Mouse (Mus musculus): ENCODE measurements around the gene Gbp2.

Gene Gbp2

DNA sequence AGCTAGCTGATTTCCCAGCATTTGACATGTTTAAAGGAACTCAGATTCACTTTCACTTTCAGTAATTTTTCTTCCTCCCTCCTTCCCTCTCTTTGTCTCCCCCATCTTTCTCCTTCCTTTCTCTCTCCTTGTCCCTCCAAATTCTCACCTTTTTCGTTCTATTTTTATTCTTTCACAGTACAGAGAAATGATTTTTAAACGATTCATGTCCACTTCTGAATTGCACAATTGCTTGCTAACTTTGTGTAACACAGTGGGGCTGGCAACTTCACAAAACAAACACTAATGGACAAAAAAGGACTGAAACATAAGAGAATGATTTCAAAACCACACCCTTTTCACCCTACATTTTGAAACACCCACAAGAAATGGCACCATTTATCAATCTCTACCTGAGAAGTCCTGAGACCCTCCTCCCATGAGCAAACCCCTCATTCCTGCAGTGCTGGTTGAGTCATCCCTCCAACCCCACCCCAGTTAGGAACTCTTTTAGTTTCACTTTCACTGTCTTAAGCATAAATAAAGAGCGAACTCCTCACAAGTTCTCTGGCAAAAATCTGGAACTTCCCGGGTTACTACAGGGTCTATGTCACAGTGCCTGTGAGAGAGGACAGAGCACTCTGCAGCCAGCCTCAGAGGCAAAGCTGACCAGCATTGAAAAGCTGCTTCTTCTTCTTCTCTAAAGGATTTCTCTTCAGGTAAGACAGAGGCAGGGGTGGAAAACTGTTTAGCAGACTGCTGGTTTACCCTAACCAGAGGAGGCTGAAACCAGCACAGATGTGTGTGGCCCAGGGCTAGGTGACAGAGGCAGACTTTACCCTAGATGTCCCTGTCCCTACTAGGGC, at the start of gene Gbp2:
Gbp2 (plus strand) TSS at position 492 of the 845 bp plus-strand sequence.
- DNase-seq = peak; percentile 31

DNA sequence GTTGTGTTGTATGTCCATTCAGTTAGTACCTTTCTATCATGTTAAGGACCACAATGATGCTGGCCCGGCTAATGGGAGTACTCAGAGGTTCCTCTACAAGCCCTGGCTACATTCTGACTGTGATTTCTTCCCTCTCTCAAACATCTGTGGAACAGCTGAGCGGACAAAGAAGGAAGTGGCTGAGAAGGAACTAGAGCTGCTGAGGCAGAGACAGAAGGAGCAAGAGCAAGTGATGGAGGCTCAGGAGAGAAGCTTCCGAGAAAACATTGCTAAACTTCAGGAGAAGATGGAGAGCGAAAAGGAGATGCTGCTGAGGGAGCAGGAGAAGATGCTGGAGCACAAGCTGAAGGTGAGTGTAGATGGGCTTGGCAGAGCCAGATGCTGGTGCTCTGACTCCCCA, 49.7 kb upstream of the Gbp2 start:
- no peak for DNase-seq

DNA sequence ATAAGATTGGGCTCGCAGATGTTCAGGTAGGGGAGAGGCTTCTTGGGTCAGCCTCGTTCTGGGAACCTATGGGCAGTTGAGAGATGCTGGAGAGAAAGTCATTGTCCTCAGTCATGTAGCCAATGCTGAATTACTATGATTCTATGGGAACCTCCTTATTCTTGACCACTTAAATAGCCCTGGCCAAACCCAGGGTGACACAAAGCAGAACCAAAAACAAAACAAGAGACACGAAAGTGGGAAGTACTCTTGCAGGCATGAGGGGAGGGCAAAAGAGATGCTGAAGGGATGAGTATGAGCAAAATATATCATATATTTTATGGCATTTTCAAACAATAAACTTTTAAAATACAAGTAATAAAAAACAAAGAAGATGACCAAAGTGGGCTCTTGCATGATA, 43.3 kb upstream of the Gbp2 start:
- no peak for DNase-seq

DNA sequence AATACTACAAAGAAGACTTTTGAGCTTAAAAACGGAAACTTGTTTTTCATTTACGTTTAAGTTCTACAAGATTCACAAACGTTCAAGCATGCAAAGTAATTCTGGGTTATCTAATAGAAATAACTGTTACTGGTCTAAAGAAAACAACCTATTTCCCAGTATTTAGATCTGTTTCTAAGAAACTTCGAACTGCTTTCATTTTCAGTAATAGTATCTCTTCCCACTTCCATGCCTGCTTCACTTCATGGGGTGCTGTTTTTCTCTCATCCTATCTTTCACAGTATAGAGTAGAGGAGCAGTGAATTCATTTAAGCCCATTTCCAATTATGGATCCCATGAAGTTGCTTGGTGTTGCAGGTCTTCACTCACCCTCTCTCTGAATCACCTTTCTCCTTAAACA, 42.1 kb upstream of the Gbp2 start:
- no peak for DNase-seq

DNA sequence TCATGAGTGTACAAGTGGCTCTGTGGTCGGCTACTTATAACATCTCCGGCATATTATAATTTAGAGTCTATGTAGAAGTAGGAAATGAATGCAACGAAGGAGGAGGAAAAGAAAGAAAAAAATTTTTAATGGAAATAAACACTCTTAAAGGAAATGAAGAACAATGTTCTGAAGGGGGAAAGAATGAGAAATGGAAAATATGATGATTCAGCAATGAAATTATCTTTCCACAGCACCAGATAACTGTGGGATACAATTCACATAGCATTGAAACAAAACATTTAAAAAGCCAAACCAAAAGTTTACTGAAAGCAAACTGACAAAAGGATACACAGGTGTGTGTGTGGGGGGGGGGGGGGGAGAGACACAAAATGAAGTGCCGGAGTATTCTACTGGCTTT, 37.3 kb upstream of the Gbp2 start:
- DNase-seq = no peak

DNA sequence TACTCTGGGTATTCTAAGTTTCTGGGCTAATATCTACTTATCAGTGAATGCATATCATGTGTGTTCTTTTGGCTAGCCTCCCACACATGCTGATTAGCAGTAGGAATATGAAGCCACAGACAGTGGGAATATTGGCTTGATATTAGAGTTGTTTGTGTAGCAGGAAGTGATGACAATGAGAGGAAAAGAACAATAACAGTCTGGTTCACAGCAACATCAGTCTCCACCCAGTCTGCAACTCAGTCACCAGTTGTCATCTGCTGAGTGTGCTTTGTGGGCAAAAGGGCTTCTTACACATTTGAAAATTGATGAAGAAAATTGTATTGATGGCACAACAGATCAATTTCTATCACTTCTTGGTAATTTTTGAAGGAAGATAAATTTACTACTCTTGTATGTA, 33.0 kb upstream of the Gbp2 start:
- DNase-seq = no peak

DNA sequence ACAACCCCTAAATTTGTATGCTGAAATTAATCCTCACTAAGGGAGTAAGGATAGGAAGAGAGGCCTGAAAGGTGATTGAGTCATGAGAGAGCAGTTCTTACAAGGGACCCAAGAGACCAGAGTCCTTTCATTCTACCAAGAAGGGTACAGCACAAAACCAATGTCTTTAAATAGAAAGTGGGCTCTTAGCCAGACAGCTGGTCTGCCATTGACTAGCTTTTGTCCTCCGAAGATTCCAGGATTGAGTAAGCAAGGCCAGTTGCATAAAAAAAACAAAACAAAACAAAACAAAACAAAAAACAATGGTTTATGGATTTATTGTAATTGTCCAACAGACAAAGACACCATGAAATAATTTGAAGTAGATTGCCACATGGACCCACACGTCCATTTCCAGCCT, 31.5 kb upstream of the Gbp2 start:
- DNase-seq = no peak

DNA sequence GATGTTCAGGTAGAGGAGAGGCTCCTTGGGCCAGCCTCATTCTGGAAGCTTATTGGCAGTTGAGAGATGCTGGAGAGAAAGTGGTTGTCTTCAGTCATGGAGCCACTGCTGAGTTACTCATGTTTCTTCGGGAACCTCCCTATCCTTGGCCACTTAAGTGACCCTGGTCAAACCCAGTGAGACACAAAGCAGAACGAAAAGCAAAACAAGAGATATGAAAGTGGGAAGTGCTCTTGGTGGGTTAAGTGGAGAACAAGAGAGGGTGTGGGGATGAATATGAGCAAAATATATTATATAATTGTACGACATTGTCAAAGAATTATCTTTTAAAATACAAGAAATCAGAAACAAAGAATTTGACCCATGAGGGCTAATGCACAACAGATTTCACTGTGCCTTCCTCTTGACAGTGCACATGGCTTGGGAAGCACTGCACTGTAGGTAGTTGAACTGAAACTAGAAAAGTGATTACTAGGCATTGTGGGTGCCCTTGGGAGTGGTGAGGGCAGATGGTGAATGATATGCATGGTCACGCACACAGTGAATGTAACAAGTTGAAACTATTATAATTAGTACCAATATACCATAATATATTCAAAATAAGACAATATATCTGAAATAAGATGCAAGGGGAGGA, 29.9 kb upstream of the Gbp2 start:
- no peak for DNase-seq

DNA sequence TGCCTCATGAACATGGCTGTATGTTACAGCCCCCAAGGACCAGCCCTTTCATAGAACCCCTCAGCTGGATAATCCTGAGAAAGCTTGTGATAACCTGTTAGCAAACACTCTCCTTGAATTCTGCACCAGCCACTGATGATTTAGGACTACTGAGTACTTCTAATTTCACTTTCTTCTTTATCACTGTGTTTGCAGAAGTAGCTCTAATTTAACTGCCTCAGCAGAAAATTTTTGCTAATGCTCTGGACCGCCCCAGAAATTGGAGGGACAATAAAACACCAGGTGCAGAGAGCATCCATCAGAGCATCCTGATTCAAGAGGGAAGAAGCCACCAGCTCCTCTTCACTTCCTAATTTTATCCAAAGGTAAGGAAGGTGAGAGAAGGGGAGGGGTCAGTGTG, 25.9 kb upstream of the Gbp2 start, which contains the start of gene Gbp2b:
Gbp2b (plus strand) TSS at position 301 of the 400 bp plus-strand sequence.
- no peak for DNase-seq

DNA sequence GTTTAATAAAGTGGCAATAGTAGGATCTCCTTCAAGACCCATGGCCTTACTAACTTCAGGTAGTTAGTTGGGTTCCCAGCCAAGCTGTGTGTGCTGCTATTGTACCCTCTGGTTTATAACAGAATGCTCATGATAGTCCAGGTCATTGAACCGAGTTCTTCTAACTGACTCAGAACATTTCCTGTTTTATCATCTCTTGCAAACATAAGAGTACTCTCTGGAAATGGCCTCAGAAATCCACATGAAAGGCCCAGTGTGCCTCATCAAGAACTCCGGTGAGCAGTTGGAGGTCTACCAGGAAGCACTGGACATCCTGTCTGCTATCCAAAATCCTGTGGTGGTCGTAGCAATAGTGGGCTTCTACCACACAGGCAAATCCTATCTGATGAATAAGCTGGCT, 22.5 kb upstream of the Gbp2 start:
- no peak for DNase-seq

DNA sequence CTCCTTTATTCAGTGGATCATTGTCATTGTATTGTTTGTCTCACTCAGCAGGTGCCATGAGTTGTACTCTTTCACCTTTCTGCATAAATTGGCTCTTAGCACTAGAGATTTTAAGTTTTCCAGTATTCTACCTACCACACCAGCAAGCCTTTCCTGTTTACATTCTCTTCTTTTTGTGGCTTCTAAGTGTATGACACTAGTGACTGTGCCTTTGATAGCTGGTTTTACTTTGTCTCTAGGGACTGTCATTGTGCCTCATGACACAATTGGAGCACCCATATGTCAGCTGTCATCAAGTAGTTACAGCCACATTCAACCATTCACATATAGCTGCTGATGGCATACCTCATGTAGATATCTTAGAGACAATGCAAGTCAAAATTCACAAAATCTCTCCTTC, 18.7 kb upstream of the Gbp2 start:
- no peak for DNase-seq

DNA sequence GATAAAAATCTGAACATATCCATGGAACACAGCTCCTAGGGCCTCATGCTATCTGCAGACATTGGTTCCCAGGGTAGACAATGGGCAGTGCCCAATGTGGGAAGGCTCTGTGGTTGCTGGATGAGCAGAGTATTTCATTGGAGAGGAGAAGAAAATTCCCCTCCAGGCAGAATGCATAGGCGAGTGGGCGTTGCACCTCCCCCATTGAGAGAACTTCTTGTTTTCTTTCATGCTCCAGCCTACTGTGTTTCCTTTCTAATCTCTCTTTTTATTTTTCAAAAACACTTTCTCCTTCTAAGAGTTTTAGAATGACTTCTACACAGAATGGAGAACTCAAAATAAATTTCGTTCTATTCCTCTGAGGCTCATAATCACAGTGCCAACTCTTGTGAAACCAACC, 1.7 kb upstream of the Gbp2 start:
- no peak for DNase-seq

DNA sequence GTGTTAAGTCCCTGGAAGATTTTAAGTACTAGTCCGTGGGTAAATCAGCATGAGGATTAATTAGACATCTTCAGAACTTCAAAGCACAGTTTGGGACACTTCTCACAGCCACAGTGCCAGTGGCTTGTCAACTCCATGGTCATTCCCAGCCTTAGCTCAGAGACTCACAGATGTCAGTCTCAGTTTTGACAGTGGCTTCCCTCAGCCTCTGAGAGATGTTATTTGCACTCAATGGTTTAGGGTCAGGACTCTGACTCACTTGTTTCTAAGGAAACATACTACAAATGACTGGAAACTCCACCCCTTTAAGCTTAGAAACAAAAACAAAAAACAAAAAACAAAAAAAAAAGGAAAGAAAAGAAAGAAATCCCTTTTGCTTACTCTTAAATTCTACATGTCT, 796 bp upstream of the Gbp2 start:
- DNase-seq = no peak

DNA sequence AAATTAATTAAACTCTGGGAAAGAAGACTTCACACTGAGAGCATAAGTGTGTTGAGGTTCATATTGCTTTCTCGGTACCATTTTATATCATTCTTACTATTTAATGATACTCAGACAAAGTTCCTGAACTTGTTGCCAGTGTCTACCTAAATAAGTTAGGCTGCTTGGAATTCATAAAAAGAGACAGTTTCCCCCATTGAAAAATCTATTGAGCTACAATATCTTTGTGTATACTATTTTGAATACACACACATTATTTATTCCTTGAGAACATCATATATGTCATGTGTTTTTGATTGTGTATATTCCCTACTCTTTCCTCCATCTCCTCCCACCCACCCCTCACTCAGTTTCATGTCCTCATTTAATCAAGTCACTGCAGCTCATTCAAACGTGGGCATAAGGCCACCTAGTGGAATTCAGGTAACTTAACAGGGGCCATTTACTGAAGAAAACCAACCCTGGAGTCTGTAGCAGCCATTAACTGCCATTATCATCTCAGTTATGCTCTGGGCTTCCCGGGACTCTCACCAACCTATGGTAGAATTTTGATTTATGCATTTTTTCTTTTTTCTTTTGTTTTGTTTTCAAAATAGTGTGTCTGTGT, 657 bp downstream of the Gbp2 start:
- no peak for DNase-seq

DNA sequence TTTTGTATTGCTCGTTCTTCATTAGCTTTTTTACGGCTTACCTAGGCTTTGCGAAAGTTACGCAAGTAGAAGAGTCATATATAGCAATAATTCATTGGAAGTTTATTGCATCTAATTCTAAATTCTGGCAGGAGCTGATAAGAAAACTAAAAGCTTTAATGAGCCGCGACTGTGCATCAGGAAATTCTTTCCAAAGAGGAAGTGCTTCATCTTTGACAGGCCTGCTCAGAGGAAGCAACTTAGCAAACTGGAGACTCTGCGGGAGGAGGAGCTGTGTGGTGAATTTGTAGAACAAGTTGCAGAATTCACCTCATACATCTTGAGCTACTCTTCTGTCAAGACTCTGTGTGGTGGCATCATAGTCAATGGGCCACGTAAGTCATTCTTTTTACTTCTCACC, 10.0 kb downstream of the Gbp2 start:
- no peak for DNase-seq

DNA sequence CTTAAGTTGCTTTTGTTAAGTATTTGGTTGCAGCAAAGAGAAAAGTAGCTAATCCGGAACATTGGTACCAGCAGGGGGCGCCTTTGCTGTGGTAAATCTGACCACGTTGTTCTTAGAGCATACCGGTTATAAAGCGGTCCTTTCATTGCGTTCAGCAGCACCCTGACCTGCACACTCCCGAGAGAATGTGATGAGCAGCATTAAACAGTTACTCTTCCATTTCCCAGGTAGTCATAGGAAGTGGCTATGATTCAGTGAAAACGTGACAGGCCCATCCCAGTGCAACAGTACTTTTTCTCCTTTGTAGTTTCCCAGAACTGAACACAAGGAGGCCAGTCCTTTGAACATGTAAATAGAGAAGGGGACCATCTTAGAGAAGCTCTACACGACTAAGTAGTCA, 19.8 kb downstream of the Gbp2 start:
- DNase-seq = peak; percentile 81

DNA sequence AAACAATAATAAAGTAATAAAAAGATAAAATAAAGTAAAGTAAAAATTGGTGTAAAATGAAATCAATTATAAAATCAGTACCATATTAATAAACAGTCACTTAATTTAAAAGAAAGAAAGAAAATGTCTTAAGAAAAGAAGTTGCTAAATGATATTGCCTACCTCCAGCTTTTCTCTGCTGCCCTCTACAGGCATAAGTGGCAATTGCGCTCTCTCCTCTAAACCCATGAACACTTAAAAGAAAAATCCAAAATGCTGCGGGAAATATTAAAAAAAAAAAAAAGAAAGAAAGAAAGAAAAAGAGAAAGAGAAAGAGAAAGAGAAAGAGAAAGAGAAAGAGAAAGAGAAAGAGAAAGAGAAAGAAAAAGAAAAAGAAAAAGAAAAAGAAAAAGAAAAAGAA, 25.5 kb downstream of the Gbp2 start:
- peak; percentile 77 for DNase-seq

DNA sequence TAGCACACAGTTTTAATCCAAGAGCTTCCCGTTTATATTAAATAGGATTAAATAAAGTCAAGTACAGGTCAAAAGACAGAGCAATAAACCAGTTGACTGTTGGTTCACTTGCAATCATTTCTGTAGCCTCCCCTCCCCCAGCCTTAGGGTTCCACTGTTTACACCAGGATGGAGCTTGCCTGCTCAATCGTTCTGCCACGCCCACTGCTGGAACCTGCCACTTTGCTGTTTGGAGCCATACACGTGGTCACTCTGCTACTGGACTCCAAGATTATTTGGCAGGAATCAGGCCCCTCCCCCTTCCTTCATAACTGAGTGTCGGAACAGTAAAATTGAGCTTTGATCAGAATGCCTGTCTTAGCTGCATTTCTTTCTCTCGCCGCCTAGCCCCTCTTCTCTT, 27.4 kb downstream of the Gbp2 start:
- DNase-seq = peak; percentile 11

DNA sequence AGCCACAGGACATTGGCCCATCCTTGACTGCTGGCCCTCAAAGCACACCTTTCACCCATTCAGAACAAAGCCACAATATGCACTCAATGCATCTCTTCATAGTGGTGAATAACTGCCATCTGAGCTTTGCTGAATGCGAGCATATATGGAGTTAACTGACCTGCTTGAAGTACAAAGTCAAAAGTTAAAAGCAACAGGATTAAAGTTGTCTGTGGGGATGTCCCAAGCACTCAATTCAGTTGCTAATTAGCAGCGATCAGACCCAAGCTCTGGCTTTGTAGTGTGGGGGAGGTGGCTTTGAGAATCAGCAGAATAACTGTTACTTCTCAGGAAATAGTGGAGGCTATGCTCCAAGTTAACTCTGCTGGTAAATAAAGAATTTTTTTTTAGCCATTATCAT, 29.8 kb downstream of the Gbp2 start:
- DNase-seq = no peak

DNA sequence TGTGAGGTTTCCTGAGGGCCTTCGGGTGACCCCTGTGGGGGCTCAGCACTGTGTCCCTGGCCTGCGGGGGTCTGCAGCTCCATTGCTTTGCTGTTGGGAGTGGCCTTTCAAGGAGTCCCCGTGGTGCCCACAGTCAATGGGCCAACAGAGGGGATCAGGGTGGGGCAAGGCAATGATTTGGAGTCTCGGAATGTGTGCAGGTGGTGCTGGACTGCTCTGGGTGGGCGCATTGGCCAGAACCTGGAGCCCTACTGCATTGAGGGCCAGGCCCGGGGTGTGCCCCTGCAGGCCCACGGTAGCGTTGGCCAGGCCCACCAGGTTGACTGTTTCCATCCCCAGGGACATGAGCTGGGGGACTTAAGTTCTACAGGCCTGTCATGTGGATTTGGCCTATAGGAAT, 44.3 kb downstream of the Gbp2 start:
- DNase-seq = no peak

DNA sequence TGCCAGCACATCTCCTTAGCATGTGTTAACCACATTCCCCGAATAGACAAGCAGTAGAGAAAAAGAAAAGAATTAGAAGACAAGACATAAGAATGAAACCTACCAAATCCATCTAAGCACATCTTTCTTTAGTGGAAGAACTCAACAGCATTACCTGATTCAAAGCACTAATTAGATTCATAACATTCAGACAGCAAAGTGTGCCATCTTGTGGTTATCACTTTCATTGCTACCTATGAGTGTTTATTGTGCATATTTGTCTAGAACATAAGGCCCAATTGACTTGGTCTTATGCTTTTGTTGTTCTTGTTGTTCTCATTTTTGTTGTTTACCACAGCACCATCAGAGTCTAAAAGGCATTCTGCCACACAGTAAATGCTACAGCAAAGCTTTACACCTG, 54.2 kb downstream of the Gbp2 start:
- DNase-seq = no peak
